Mouse (Mus musculus) thymus, postnatal 14 days (tissue): ENCODE measurements around the gene Dcst1.
A peak's percentile ranks its signal among the peaks of the same experiment; 100 is the strongest.

Source experiments
- DNase-seq: peaks from one replicate; pipeline ENCODE4 v3.0.0; 2021

Dcst1 gene

DNA sequence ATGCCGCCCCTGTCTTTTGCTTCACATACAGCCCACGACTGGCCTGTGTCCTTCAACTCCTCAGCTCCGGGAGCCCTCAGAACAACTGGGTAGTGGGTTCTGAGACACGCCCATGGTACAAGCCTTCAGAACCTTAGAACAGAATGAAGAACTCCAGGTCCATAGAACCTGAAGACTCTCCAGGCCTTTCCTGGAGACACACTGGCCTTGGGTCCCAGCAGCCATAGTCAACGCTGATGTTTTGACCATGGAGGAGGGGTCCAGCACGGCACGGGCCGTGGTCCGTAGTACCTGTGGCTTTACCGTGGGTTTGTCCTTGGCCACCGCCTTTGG is at the start of gene Dcst1:
Dcst1 (minus strand) TSS at position 101 of the 333 bp plus-strand sequence.
- no peak for DNase-seq

DNA sequence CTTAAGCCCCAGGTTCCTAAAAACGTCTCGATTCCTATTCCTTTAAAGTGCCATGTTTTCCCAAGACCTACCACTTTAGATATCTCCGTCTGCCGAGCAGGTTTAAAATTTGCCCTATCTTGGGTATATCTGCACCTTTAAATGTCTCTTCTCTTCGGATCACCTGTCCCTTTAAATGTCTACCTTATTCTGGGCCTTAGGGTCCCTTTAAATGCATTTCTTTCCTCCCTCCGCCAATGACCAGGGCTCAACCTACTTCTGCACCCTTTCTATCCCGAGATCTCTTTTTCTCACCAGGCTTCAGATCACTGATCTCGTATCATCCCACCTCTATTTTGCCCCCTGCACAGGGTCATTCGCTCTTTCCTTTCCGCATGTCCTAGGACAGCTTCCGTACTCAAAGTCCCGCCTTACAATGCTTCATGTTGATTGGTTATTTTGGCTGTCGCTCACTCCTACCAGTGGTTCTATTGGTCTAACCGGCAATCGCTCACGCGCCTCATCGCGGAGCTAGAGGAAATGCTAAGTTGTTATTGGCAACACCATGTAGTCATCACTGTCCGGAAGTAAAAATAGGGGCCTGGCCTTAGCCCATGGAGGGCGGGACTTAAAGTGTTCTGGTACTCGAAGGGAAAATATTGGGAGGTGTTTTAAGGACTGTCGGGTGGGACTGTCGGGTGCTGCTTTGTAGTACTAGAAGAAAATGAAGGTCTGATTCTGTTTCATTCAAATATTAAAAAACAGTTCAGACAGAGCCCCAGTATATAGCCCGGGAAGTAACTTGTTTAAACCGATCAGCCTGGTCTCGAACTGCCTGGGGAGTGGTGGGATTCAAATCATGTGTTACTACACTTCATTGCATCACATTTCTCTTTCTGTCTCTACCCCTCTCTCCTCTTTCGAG is 46.7 kb upstream of the Dcst1 start, which contains the start of gene Flad1:
Flad1 (minus strand) TSS at position 381 of the 904 bp plus-strand sequence.
- DNase-seq, result peak; percentile 98

DNA sequence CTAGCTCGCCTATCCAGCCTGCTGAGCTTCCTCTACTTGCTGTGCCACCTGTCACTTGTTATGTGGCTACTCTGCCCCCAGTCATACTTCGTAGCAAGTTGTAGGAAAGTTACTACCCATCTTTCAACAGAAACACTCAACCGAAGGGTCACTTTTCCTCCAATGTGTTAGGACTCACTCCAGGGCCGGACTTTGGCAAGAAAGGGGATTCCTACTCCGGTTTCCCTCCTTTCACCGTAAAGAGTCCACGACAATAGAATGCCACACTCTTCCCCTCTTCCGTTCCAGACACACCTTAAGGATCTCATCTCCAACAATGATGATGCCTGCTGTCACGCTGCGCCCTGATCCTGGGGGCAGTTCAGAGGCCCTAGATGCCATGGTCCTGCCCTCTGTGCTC is 45.8 kb upstream of the Dcst1 start:
- DNase-seq, result no peak

DNA sequence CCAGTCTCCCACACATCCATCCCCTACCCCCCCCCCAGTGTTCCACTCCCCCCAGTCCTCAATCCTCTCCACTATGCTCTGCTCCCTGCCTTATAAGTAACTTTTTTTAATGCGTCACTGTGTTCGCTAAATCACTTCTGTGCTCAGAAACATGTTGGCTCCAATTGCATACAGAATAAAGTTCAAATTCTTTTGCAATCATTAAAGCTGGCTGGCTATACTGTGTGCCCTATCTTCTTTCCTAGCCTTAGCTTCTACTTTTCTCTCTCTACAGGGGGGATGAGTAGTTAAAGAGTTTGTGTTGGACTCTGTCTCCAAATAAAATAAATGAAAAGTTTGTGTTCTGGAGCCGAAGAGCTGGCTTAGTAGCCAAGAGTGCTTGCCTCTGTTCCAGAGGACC is 44.6 kb upstream of the Dcst1 start:
- no peak for DNase-seq

GRCm38 (mm10) chr3:89408448-89408847 is 43.4 kb upstream of the Dcst1 start:
- DNase-seq, result no peak

- DNase-seq, result no peak
Observed at GRCm38 (mm10) chr3:89406887-89407286, 41.8 kb upstream of the Dcst1 start.

DNA sequence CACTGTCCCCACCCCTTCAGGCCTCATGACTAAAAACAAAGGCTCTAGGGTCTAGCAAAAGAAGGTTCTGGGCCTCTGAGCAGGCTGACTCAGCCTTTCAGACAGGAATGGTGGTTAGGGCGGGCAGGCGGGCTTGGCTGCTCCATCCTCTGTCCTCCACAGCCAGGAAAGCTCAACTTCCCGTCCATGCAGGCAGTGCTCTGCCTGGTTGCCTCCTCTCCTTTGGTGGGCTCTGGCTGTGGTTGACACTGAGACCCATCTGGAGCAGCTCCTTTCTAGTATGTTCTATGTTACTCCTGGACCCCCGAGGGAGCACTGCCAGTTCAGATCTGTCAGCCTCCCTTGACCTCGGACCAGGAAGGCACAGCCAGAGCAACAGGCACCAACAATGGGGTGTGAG is 37.6 kb upstream of the Dcst1 start, which contains the start of gene Lenep:
Lenep (minus strand) TSS at position 101 of the 400 bp plus-strand sequence.
- no peak for DNase-seq

DNA sequence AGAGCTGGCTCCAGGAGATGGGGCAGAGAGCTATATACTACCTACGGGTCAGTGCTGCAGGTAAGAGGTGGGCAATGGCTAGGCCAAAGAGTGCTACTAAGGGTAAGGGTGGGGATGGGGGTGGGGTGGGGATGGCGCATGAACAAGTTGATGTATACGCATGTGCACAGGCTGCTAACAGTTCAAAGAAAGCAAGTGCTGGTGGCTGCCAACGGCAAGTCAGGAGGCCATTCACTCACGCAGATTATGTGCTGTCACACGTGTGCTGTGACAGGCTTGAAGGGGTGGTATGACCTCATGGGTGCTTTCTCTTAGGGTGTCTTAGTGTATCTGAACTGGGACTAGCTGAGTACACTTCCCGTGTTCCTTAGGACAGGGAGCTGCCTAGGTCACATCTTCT is 36.3 kb upstream of the Dcst1 start:
- no peak for DNase-seq

DNA sequence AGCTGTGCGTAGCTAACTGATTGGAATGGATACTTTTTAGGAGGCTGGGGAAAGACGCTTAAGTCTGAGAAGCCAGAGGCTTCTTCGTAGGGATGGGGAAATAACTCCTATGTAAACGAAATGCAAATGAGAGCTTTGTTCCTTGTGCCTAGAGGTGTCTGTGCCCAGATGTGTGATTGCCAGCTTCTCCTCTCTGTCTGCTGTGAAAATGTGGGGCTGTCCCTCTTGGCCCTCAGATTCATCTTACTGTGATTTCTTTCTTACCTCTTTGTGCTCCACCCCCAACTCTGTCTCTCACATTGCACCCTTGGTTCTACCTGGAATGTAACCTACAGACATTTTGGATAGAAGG is 31.6 kb upstream of the Dcst1 start:
- no peak for DNase-seq

DNA sequence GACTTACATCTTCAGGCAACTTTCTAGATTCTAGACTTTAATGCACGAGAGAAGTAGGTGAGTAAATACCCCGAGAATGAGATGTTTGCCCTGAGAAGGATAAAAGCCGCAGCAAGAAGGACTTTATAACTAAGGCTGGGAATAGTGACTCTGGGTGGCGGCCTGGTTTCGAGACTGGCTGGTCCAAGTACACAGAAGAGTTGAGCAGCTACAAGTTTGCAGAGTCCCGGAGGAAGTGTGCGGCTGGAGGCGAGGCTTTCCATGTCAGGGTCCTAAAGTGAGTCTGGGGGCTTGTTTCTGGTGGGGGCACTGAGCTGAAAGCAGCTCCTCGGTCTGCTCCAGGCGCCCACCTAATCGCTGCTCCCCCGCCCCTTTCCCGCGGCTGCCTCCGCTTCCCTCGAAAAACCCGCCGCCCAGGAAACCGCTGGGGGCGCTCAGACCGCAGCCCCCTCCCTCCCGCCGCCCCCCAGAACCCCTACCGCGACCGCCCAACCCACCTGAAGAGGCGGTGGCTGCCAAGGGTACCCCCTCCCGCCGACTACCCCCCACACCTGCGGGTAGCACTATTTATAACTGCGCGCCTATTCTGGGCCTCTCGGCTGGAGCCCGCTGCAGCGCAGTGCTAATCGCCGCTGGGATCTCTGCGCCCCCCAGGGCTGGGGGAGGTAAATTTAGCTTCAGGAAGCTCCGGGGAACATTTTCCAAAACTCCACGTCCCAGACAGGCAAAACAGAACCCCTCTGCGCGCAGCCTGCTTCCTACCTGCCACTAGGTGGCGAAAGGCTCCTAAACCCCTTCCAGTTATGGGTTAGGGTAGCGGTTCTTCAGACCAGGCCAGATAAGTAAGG is 31.0 kb upstream of the Dcst1 start:
- DNase-seq, result peak; percentile 88

GRCm38 (mm10) chr3:89395419-89395805 is 30.4 kb upstream of the Dcst1 start:
- no peak for DNase-seq

GRCm38 (mm10) chr3:89394894-89395256 is 29.8 kb upstream of the Dcst1 start:
- no peak for DNase-seq

- DNase-seq, result no peak
Observed at GRCm38 (mm10) chr3:89394006-89394893, 29.2 kb upstream of the Dcst1 start, which contains the start of gene Zbtb7b. TSS of gene Zbtb7b (minus strand) at chr3:89394776.

DNA sequence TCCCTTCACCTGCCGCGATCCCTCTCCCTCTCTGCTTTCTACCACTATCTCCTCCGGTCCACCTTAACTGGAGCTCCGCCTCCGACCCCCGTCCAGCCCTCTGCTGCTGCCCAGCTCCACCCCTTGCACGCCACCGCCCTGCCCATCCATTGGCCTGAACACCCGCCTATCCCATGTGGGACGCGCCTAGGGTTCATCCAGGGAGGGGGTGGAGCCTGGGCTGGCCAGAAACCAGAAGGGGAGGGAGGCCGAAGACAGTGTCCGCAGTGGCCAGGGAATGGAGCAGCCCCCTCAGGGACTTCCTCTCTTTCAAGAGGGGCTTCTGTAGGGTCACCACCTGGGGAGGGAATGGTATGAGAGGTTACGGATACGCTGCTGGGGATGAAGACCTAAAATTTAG is 28.6 kb upstream of the Dcst1 start:
- DNase-seq, result peak; percentile 73

DNA sequence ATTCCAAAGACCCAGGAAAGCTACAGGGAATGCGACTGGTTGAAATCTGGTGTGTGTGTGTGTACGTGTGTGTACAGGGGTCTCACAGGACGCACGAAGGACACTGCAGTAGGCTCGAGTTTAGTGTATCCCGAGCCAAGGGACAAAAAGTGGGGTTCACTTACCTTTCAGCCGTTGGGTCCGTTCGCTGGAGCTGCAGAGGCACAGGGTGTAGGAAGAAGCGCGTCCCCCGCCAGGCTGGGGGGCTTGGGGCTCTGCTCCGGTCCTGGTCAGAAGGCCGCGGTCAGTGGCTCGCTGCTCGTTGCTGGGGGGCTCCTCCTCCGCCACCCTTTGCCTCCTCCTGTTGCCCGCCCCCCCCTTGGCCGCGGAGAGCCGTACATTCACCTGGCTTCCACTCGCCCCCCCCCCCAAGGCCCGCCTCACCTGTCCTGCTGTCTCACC is 27.8 kb upstream of the Dcst1 start:
- DNase-seq, result no peak

DNA sequence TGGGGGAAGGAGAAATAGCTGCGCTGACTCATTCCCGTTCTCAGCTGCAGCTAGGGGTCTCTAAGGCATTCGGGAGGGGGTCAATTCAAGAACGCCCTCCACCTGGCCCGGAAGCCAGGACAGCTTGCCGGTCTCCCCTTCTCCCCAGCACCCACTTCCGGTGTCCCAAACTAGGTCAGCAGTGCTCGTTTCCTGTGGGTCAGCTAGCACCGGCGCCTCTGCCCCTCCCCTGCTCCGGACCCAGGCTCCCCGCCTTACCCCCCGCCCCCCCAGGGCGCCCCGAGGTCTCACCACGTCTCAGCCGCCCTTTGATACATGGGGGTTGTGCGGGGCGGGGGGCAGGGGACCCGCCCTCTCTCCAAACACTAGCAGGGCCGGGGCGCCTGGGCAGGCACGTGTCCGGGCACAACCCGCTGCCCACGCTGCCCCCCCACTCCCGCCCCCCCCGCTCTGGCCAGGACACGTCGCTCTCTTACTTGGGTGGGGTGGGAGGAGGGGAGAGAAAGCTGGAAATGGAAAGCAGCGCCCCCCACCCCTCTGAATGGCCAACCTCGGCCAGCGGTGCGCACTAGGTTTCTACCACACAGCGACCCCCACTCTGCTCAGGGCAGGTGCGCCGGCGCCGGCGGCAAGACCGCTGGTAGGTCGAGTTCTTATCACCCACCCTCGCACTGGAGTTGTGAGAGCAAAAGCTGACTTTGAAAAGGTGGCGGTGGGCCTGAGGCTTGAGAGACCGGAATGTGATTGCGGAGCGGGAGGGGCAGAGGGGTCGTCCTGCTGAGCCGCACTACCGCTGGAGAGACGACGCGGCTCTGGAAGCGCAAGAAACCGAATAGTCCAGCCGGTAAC is 26.8 kb upstream of the Dcst1 start:
- DNase-seq, result no peak

DNA sequence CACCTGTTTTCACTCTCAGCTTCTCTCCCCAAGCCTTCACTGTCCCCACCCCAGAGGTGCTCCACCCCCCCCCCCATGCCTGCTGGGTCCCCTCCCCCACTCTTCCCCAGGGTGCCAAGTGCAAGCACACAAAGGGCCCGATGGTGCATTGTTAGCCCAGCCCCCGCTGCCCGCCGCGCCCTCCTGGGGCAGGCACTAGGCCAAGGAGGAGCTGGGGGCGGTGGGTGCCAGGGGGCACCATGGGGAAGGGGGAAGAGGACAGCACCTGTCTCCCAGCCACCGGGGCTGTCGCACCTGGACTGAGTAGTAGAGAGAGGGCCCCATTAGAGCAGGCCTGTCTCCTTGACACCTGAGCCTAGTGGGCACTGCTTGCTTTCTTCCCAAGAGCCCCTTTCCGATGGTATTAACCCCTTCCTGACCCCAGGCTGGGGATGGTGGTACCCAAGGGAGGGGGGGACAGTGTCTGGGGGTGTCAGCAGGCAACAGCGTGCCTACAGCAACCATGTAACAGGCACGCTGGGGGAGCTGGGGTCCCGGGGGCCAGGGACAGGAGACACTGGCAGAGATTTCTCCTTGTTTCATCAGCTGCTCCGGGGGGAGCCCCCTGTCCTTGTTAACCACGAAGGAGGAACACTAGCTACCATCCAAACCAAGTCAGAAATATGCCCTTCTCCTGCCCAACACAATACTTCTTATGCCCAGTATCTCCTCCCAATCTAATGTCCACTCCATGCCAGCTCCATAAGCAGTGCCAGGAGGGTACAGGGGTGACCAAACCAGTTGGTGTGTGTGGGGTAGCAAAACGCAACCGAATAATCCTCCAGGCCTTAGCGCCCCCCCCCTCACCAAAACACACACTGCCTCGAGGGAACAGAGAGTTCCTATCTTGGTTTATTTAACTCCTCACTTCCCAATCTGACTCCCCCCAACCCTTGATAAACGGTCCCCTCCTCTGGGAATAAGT is 25.9 kb upstream of the Dcst1 start:
- DNase-seq, result peak; percentile 62

GRCm38 (mm10) chr3:89390111-89390515 is 25.1 kb upstream of the Dcst1 start:
- DNase-seq, result no peak

- peak; percentile 60 for DNase-seq
Observed at GRCm38 (mm10) chr3:89388901-89389740, 24.1 kb upstream of the Dcst1 start.
